Mouse (Mus musculus): ENCODE measurements around the gene Ankrd13c.

GRCm38 (mm10) chr3:157955466-157955865 is 8.4 kb downstream of the Ankrd13c start:
- TF ChIP-seq CTCF (IDR thresholded peaks at IDR 0.05; ENCODE audit: extremely low read depth, insufficient read depth, low read length) (no peak), POLR2A (IDR thresholded peaks at IDR 0.05; ENCODE audit: extremely low read depth, insufficient read depth, low read length) (no peak)
